8 mouse cellular contexts compared by ENCODE assay signal in genomic region chr15:65637520-65638184, GRCm38 (mm10).
A peak's percentile ranks its signal among the peaks of the same experiment; 100 is the strongest.
DNase-seq lines count a peak whose midpoint lies in the region; ATAC-seq lines count a peak whose summit lies in the region.

No protein-coding gene starts in this region.

- H3K36me3 ChIP-seq in hindbrain, embryonic 12.5 days = no peaks in the 10 kb centered on the region
- no peaks in the 10 kb centered on the region for H3K36me3 ChIP-seq in midbrain, embryonic 12.5 days

- no peaks in the 10 kb centered on the region for H3K9me3 ChIP-seq in hindbrain, embryonic 12.5 days (replicated peaks)
- H3K9me3 ChIP-seq in midbrain, embryonic 12.5 days = no peaks in the 10 kb centered on the region

- WGBS in hindbrain, embryonic 12.5 days = 43% methylated on average over 6 of the region's 6 CpGs
- 49% methylated on average over 6 of the region's 6 CpGs for WGBS in midbrain, embryonic 12.5 days

- peak; percentile 10 for DNase-seq in heart, adult 8-10 months (ENCODE audit: low spot score)
- DNase-seq in heart, adult 11 months = no peak
- peak; percentile 11 for DNase-seq in adrenal gland, adult 2 months
- peak; percentile 28 for DNase-seq in embryo, embryonic 9.5 days (ENCODE audit: extremely low spot score)
- DNase-seq in layer of hippocampus, postnatal 10 days (ENCODE audit: low spot score in 2 of 2) = peak; percentile 75 to 80
- DNase-seq in telencephalon, adult 2 months (ENCODE audit: low read depth, low spot score) = peak; percentile 61

- H3K27me3 ChIP-seq in hindbrain, embryonic 12.5 days = no peaks in the 10 kb centered on the region
- no peaks in the 10 kb centered on the region for H3K27me3 ChIP-seq in midbrain, embryonic 12.5 days

- no peak overlapping the region for H3K4me3 ChIP-seq in hindbrain, embryonic 12.5 days
- no peak overlapping the region for H3K4me3 ChIP-seq in midbrain, embryonic 12.5 days

- peak; percentile 67 for ATAC-seq in hindbrain, embryonic 12.5 days (ENCODE audit: low FRiP score)
- peak; percentile 80 for ATAC-seq in midbrain, embryonic 12.5 days (ENCODE audit: low FRiP score, low read depth)

- no peaks in the 10 kb centered on the region for H3K4me1 ChIP-seq in hindbrain, embryonic 12.5 days
- no peaks in the 10 kb centered on the region for H3K4me1 ChIP-seq in midbrain, embryonic 12.5 days

- no peak overlapping the region for H3K27ac ChIP-seq in hindbrain, embryonic 12.5 days
- no peak overlapping the region for H3K27ac ChIP-seq in midbrain, embryonic 12.5 days (replicated peaks)

- H3K9ac ChIP-seq in hindbrain, embryonic 12.5 days = no peak overlapping the region
- no peak overlapping the region for H3K9ac ChIP-seq in midbrain, embryonic 12.5 days (replicated peaks)

- no peak overlapping the region for H3K4me2 ChIP-seq in hindbrain, embryonic 12.5 days (replicated peaks)
- H3K4me2 ChIP-seq in midbrain, embryonic 12.5 days (replicated peaks) = no peak overlapping the region
